8 mouse cellular contexts compared by ENCODE assay signal in the genomic region with DNA sequence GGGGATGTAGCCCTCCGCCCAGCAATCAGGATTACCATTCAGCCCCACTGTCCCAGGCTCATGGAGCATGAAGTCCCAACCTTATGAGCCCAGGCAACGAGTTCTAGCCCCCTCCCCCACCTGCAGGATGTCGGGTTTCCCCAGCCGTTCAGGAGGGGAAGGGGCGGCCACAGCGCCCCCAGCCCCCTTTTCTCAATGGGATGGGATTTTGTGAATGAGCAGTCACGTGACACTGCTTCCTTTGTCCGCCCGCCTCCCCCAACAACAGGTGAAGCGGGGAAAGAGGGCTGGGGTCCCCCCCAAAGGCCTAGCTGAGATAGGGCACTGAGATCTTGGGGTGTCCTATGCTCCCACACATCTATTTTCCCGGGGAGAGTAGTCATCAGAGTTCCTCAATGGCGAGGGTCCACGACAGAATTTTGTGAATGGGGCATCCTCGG. TPM values are rescaled to one million over a fixed set of nuclear protein-coding genes. Genes with fewer than 3 reads are reported as not detected.
DNase-seq lines count a peak whose midpoint lies in the region; ATAC-seq and TF ChIP-seq lines count a peak whose summit lies in the region.

No protein-coding gene starts in this region.

- DNase-seq in adrenal gland, postnatal 10 days: peak; percentile 28
- no peak for DNase-seq in adrenal gland, adult 8-10 months
- DNase-seq in lung, adult 2 months: no peak
- no peak for DNase-seq in lung, adult 18-20 months
- DNase-seq in liver, embryonic 13.5 days: no peak
- DNase-seq in urinary bladder, postnatal 36 days (ENCODE audit: low spot score in 2 of 2): no peak

- peak overlapping the region; percentile 53 for H3K4me3 ChIP-seq in lung, adult 2 months (replicated peaks; ENCODE audit: extremely low read depth, low read depth, low read length)
- H3K4me3 ChIP-seq in forebrain, embryonic 12.5 days (replicated peaks): peak overlapping the region; percentile 70
- peak overlapping the region; percentile 56 for H3K4me3 ChIP-seq in liver, embryonic 13.5 days (replicated peaks)
- peak overlapping the region; percentile 81 for H3K4me3 ChIP-seq in small intestine, adult 2 months (ENCODE audit: low read depth, low read length)

- H3K4me2 ChIP-seq in forebrain, embryonic 12.5 days: peak overlapping the region; percentile 78
- peak overlapping the region; percentile 74 for H3K4me2 ChIP-seq in liver, embryonic 13.5 days

- no peaks in the 10 kb centered on the region for H3K9me3 ChIP-seq in forebrain, embryonic 12.5 days
- H3K9me3 ChIP-seq in liver, embryonic 13.5 days (replicated peaks): no peaks in the 10 kb centered on the region

- H3K4me1 ChIP-seq in lung, adult 2 months (ENCODE audit: control insufficient read depth, insufficient read depth, low read length): peaks cover 18% of the 10 kb centered on the region
- H3K4me1 ChIP-seq in forebrain, embryonic 12.5 days: peaks cover 48% of the 10 kb centered on the region
- peaks cover 37% of the 10 kb centered on the region for H3K4me1 ChIP-seq in liver, embryonic 13.5 days (replicated peaks)
- H3K4me1 ChIP-seq in small intestine, adult 2 months (ENCODE audit: control insufficient read depth, insufficient read depth, insufficient read length, low read length): peaks cover 20% of the 10 kb centered on the region

- H3K27me3 ChIP-seq in forebrain, embryonic 12.5 days: peaks cover 47% of the 10 kb centered on the region
- peaks cover 79% of the 10 kb centered on the region for H3K27me3 ChIP-seq in liver, embryonic 13.5 days
- H3K27me3 ChIP-seq in small intestine, adult 2 months (ENCODE audit: control insufficient read depth, insufficient read depth, low read length): peaks cover 34% of the 10 kb centered on the region

- peaks cover 10% of the 10 kb centered on the region for H3K36me3 ChIP-seq in forebrain, embryonic 12.5 days (replicated peaks)
- peaks cover 12% of the 10 kb centered on the region for H3K36me3 ChIP-seq in liver, embryonic 13.5 days
- H3K36me3 ChIP-seq in small intestine, adult 2 months (ENCODE audit: control insufficient read depth, insufficient read depth, low read length): peaks cover 5% of the 10 kb centered on the region

- peak; percentile 22 for ATAC-seq in forebrain, embryonic 12.5 days (ENCODE audit: low FRiP score)
- ATAC-seq in liver, embryonic 13.5 days (ENCODE audit: low read depth): no peak

- no peak for TF ChIP-seq CTCF in lung, adult 2 months (IDR thresholded peaks at IDR 0.05; ENCODE audit: insufficient read depth, low read length)
- no peak for TF ChIP-seq CTCF in small intestine, adult 2 months (IDR thresholded peaks at IDR 0.05; ENCODE audit: extremely low read depth, insufficient read length, insufficient replicate concordance, low read depth, low read length)

- H3K9ac ChIP-seq in forebrain, embryonic 12.5 days: peak overlapping the region; percentile 76
- peak overlapping the region; percentile 13; the same call in 1 of the 2 replicates for H3K9ac ChIP-seq in liver, embryonic 13.5 days

- peak overlapping the region; percentile 89 for H3K27ac ChIP-seq in forebrain, embryonic 12.5 days
- H3K27ac ChIP-seq in liver, embryonic 13.5 days: no peak overlapping the region
- no peak overlapping the region for H3K27ac ChIP-seq in small intestine, adult 2 months (ENCODE audit: insufficient read depth, low read depth, low read length)

- no peak for TF ChIP-seq POLR2A in lung, adult 2 months (IDR thresholded peaks at IDR 0.05; ENCODE audit: borderline replicate concordance, extremely low read depth, low read depth, low read length)
- TF ChIP-seq POLR2A in small intestine, adult 2 months (IDR thresholded peaks at IDR 0.05; ENCODE audit: low read depth, low read length): no peak

- WGBS in lung, adult 2 months: 4% methylated on average over 14 of the region's 14 CpGs
- WGBS in forebrain, embryonic 12.5 days: 2% methylated on average over 13 of the region's 14 CpGs
- 1% methylated on average over 14 of the region's 14 CpGs for WGBS in liver, embryonic 13.5 days (ENCODE audit: insufficient replicate concordance)
- 7% methylated on average over 14 of the region's 14 CpGs for WGBS in small intestine, adult 2 months

RNA-seq across cellular contexts. Expression of a gene that starts 1.2 kb away (rescaled TPM):
- total RNA-seq in adrenal gland, postnatal 10 days (2021): 1 to 10 TPM in 1 of 2 experiments, under 1 TPM in 1; 0.69 to 1.3 TPM
- total RNA-seq in adrenal gland, adult 8-10 months (2022): 1 to 10 TPM; 1.2 to 2.1 (median 1.7) TPM
- 1.5 and 1.9 TPM in 2 replicates for polyA plus RNA-seq in lung, adult 2 months (2012; rRNA removed)
- 0.57 and 1.2 TPM in 2 replicates for polyA plus RNA-seq in forebrain, embryonic 12.5 days (2016; fragmentation: Nextera tagmentation; extraction: Ambion mirVana)
- 0.07 and 0.10 TPM in 2 replicates for polyA plus RNA-seq in liver, embryonic 13.5 days (2015; fragmentation: Nextera tagmentation; extraction: Ambion mirVana)
- polyA plus RNA-seq in small intestine, adult 2 months (2012; rRNA removed): 0.74 and 0.88 TPM in 2 replicates

RNA-seq across cellular contexts. Expression of a gene that starts 1.4 kb away (rescaled TPM):
- total RNA-seq in adrenal gland, postnatal 10 days (2021): 1 to 10 TPM; 4.8 to 9.6 TPM
- 10 to 100 TPM in 2 of 4 experiments, 1 to 10 TPM in 2; 6.6 to 19.2 (median 12.7) TPM for total RNA-seq in adrenal gland, adult 8-10 months (2022)
- 3.9 and 5.8 TPM in 2 replicates for polyA plus RNA-seq in lung, adult 2 months (2012; rRNA removed)
- polyA plus RNA-seq in forebrain, embryonic 12.5 days (2016; fragmentation: Nextera tagmentation; extraction: Ambion mirVana): 7.9 and 8.3 TPM in 2 replicates
- 0.23 and 0.41 TPM in 2 replicates for polyA plus RNA-seq in liver, embryonic 13.5 days (2015; fragmentation: Nextera tagmentation; extraction: Ambion mirVana)
- 1.2 and 1.9 TPM in 2 replicates for polyA plus RNA-seq in small intestine, adult 2 months (2012; rRNA removed)

RNA-seq across cellular contexts. Expression of a gene that starts 11.7 kb away (rescaled TPM):
- 100 to 1,000 TPM; 214 to 221 TPM for total RNA-seq in adrenal gland, postnatal 10 days (2021)
- 100 to 1,000 TPM; 167 to 191 (median 174) TPM for total RNA-seq in adrenal gland, adult 8-10 months (2022)
- 93.5 and 165 TPM in 2 replicates for polyA plus RNA-seq in lung, adult 2 months (2012; rRNA removed)
- 283 and 293 TPM in 2 replicates for polyA plus RNA-seq in forebrain, embryonic 12.5 days (2016; fragmentation: Nextera tagmentation; extraction: Ambion mirVana)
- 136 and 155 TPM in 2 replicates for polyA plus RNA-seq in liver, embryonic 13.5 days (2015; fragmentation: Nextera tagmentation; extraction: Ambion mirVana)
- polyA plus RNA-seq in small intestine, adult 2 months (2012; rRNA removed): 73.0 and 127 TPM in 2 replicates

RNA-seq across cellular contexts. Expression of a gene that starts 12.8 kb away (rescaled TPM):
- 10 to 100 TPM; 12.9 to 17.3 TPM for total RNA-seq in adrenal gland, postnatal 10 days (2021)
- 10 to 100 TPM; 10.1 to 19.9 (median 14.7) TPM for total RNA-seq in adrenal gland, adult 8-10 months (2022)
- polyA plus RNA-seq in lung, adult 2 months (2012; rRNA removed): 46.0 and 47.7 TPM in 2 replicates
- 16.4 and 17.7 TPM in 2 replicates for polyA plus RNA-seq in forebrain, embryonic 12.5 days (2016; fragmentation: Nextera tagmentation; extraction: Ambion mirVana)
- polyA plus RNA-seq in liver, embryonic 13.5 days (2015; fragmentation: Nextera tagmentation; extraction: Ambion mirVana): 8.1 and 8.5 TPM in 2 replicates
- polyA plus RNA-seq in small intestine, adult 2 months (2012; rRNA removed): 72.6 and 216 TPM in 2 replicates

RNA-seq across cellular contexts. Expression of a gene that starts 34.2 kb away (rescaled TPM):
- 1 to 10 TPM; 2.1 to 2.2 TPM for total RNA-seq in adrenal gland, postnatal 10 days (2021)
- 1 to 10 TPM; 1.3 to 1.6 (median 1.4) TPM for total RNA-seq in adrenal gland, adult 8-10 months (2022)
- polyA plus RNA-seq in lung, adult 2 months (2012; rRNA removed): 15.0 and 19.7 TPM in 2 replicates
- polyA plus RNA-seq in forebrain, embryonic 12.5 days (2016; fragmentation: Nextera tagmentation; extraction: Ambion mirVana): 0.34 and 0.58 TPM in 2 replicates
- 0.29 and 0.32 TPM in 2 replicates for polyA plus RNA-seq in liver, embryonic 13.5 days (2015; fragmentation: Nextera tagmentation; extraction: Ambion mirVana)
- polyA plus RNA-seq in small intestine, adult 2 months (2012; rRNA removed): 3.3 TPM in 2 replicates
